Mouse (Mus musculus) forebrain, embryonic 16.5 days (tissue): ENCODE measurements at regions not wholly inside any gene's neighbourhood (a gene's known extent, or its start where the extent isn't known, plus 50 kb on each side); places are given as distances from the start of the nearest gene placed in this dataset.

Source experiments
- ATAC-seq: fragments of 200-750 bp; cut with Nextera tagmentation; 2 replicates; pipeline ENCODE4 v1.8.0; 2017; ENCODE audit warnings: mild to moderate bottlenecking, moderate library complexity
- H3K27ac ChIP-seq: fragments of 300-500 bp; sonication (generic); 2 replicates; pipeline ENCODE4 v1.5.1; 2014; ENCODE audit warnings: low read length, control low read depth
- H3K27me3 ChIP-seq: fragments of 300-500 bp; sonication (generic); replicated peaks from 2 replicates; pipeline ENCODE4 v1.6.1; 2014; ENCODE audit warnings: low read length; ENCODE audit not compliant: control insufficient read depth, insufficient read depth
- H3K36me3 ChIP-seq: fragments of 300-500 bp; sonication (generic); 2 replicates; pipeline ENCODE4 v1.6.1; 2014; ENCODE audit not compliant: control insufficient read depth, insufficient read depth
- H3K4me1 ChIP-seq: fragments of 300-500 bp; sonication (generic); replicated peaks from 2 replicates; pipeline ENCODE4 v1.6.1; 2014; ENCODE audit warnings: low read length; ENCODE audit not compliant: control insufficient read depth, insufficient read depth
- H3K4me2 ChIP-seq: fragments of 300-500 bp; sonication (generic); 2 replicates; pipeline ENCODE4 v1.6.1; 2014; ENCODE audit warnings: mild to moderate bottlenecking, low read length, control low read depth
- H3K4me3 ChIP-seq: fragments of 300-500 bp; sonication (generic); replicated peaks from 2 replicates; pipeline ENCODE4 v1.5.1; 2014; ENCODE audit warnings: mild to moderate bottlenecking, low read length, control low read depth
- H3K9ac ChIP-seq: fragments of 300-500 bp; sonication (generic); replicated peaks from 2 replicates; pipeline ENCODE4 v1.6.1; 2014; ENCODE audit warnings: low read depth, low read length, control low read depth
- H3K9me3 ChIP-seq: fragments of 300-500 bp; sonication (generic); 2 replicates; pipeline ENCODE4 v1.6.1; 2016; ENCODE audit warnings: low read length; ENCODE audit not compliant: control insufficient read depth
- WGBS: fragments of 180-500 bp; shearing (Covaris S2); extraction: QIAGEN DNeasy Blood & Tissue Kit; methylation state at CpG from one replicate; pipeline ENCODE4 v1.1.7; 2014; 5-methylcytosine and 5-hydroxymethylcytosine counted together

DNA sequence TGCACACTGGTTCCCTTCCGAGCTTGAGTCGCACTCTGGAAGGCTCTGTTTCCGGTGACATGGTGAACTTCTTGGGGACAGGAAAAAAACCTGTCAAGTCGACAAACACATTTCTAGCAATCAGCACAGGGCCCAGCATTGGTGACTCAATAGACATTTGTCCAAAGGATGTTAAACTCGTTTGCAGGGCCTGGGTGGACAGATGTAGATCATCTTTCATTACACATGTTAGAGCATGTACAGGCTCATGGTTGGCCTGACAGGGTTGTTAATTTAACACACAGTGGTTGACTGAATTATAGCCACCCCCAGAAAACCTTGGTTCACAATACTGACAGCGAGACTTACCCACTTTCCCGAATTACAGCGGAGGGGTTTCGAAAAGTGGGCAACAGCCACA lies 288.6 kb upstream of the Zfp64 start:
- H3K9me3 ChIP-seq = no peaks in the 10 kb centered on the region
- H3K4me2 ChIP-seq = no peak overlapping the region
- 89% methylated on average over 9 of the region's 9 CpGs for WGBS
- H3K36me3 ChIP-seq = no peaks in the 10 kb centered on the region
- no peaks in the 10 kb centered on the region for H3K27me3 ChIP-seq
- no peak for ATAC-seq
- H3K4me3 ChIP-seq = no peak overlapping the region
- no peak overlapping the region for H3K27ac ChIP-seq
- no peaks in the 10 kb centered on the region for H3K4me1 ChIP-seq
- no peak overlapping the region for H3K9ac ChIP-seq

GRCm38 (mm10) chr2:169237856-169238255 lies 282.5 kb upstream of the Zfp64 start:
- Histone ChIP-seq H3K4me1 (no peaks in the 10 kb centered on the region), H3K4me2 (no peak overlapping the region), H3K4me3 (no peak overlapping the region), H3K27ac (no peak overlapping the region), H3K9me3 (no peaks in the 10 kb centered on the region), H3K9ac (no peak overlapping the region), H3K27me3 (no peaks in the 10 kb centered on the region), H3K36me3 (no peaks in the 10 kb centered on the region)
- no peak for ATAC-seq
- 83% methylated on average over 4 of the region's 4 CpGs for WGBS

DNA sequence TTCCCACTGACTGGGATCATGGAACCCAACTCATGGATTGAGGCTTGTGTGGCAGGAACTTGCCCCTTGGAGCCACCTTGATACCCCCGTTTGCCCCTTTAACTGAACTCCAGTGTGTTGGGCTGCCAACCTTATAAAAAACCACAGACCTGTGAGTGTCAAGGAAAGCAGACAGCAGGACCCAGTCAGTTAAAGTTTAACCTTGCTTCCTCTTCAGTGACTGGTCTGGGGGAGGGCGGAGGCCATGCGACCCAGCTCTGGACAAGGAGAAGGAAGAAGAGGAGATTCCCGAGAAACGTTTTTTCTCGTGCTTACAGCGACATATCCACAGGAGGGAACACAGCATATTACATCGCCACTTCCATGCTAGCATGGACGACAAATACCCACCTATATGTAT lies 281.9 kb upstream of the Zfp64 start:
- H3K27ac ChIP-seq = no peak overlapping the region
- ATAC-seq = no peak
- H3K27me3 ChIP-seq = no peaks in the 10 kb centered on the region
- no peaks in the 10 kb centered on the region for H3K9me3 ChIP-seq
- no peak overlapping the region for H3K9ac ChIP-seq
- H3K4me2 ChIP-seq = no peak overlapping the region
- 93% methylated on average over 9 of the region's 9 CpGs for WGBS
- H3K4me1 ChIP-seq = no peaks in the 10 kb centered on the region
- H3K4me3 ChIP-seq = no peak overlapping the region
- no peaks in the 10 kb centered on the region for H3K36me3 ChIP-seq

- Histone ChIP-seq H3K4me3 (no peak overlapping the region), H3K9ac (no peak overlapping the region), H3K4me2 (no peak overlapping the region), H3K27ac (no peak overlapping the region), H3K36me3 (no peaks in the 10 kb centered on the region), H3K4me1 (no peaks in the 10 kb centered on the region), H3K9me3 (no peaks in the 10 kb centered on the region), H3K27me3 (no peaks in the 10 kb centered on the region)
- ATAC-seq = no peak
- 87% methylated on average over 11 of the region's 11 CpGs for WGBS
Measured at GRCm38 (mm10) chr2:169234368-169235070, 279.1 kb upstream of the Zfp64 start.

DNA sequence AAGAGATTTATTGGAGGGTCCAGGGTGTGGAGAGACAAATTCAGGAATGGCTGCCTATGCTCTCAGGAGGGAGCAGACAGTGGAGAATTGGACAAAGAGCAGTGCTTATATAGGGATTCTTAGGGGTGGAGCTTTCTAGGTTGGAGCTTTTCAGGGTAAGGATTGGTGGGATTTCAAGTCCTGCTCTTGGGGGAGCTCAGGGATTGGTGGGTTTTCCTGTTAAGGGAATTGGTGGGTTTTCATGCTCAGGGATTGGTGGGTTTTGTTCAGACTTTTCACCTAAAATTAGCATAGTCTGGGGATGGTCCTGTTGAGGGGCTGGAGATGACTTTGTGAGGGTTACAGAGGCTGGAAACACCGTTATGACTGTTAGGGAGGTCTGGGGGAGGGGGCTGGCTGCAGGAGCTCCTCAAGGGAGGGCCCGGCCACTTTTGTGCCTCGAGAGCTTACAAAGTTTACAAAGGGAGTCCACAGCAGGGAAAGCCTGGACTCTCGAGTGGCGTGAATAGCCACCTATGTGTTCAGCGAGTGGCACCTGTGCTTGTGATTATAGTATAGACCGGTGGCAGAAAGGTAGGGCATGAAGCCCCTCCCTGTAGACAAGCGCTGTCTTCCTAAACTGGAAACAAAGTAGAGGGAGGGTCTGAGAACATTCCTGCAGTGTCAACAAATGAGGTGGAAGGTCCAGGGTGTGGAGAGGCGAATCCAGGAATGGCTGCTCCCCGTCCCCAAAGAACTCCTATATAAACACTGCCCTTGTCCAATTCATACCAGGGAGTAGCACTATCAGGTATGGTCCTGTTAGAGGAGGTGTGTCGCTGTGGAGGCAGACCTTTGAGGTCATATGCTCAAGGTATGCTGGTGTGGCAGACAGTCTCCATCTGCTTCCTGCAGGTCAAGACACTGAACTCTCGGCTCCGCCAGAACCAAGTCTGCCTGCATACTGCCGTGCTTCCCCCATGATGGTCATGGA lies 278.1 kb upstream of the Zfp64 start:
- H3K9me3 ChIP-seq = no peaks in the 10 kb centered on the region
- ATAC-seq = no peak
- no peak overlapping the region for H3K9ac ChIP-seq
- H3K27ac ChIP-seq = no peak overlapping the region
- no peaks in the 10 kb centered on the region for H3K27me3 ChIP-seq
- H3K4me1 ChIP-seq = no peaks in the 10 kb centered on the region
- no peak overlapping the region for H3K4me2 ChIP-seq
- H3K36me3 ChIP-seq = no peaks in the 10 kb centered on the region
- H3K4me3 ChIP-seq = no peak overlapping the region
- WGBS = 74% methylated on average over 14 of the region's 14 CpGs

- WGBS = 81% methylated on average over 8 of the region's 8 CpGs
- H3K9me3 ChIP-seq = no peaks in the 10 kb centered on the region
- H3K9ac ChIP-seq = no peak overlapping the region
- H3K27ac ChIP-seq = no peak overlapping the region
- no peaks in the 10 kb centered on the region for H3K36me3 ChIP-seq
- no peak overlapping the region for H3K4me2 ChIP-seq
- H3K4me1 ChIP-seq = no peaks in the 10 kb centered on the region
- H3K4me3 ChIP-seq = no peak overlapping the region
- ATAC-seq = no peak
- no peaks in the 10 kb centered on the region for H3K27me3 ChIP-seq
Measured at GRCm38 (mm10) chr2:169222264-169222663, 266.9 kb upstream of the Zfp64 start.

GRCm38 (mm10) chr2:169221141-169221540 lies 265.8 kb upstream of the Zfp64 start:
- no peak for ATAC-seq
- WGBS = 74% methylated on average over 7 of the region's 7 CpGs
- Histone ChIP-seq H3K27ac (no peak overlapping the region), H3K9ac (no peak overlapping the region), H3K27me3 (no peaks in the 10 kb centered on the region), H3K4me2 (no peak overlapping the region), H3K4me3 (no peak overlapping the region), H3K4me1 (no peaks in the 10 kb centered on the region), H3K36me3 (no peaks in the 10 kb centered on the region), H3K9me3 (no peaks in the 10 kb centered on the region)

DNA sequence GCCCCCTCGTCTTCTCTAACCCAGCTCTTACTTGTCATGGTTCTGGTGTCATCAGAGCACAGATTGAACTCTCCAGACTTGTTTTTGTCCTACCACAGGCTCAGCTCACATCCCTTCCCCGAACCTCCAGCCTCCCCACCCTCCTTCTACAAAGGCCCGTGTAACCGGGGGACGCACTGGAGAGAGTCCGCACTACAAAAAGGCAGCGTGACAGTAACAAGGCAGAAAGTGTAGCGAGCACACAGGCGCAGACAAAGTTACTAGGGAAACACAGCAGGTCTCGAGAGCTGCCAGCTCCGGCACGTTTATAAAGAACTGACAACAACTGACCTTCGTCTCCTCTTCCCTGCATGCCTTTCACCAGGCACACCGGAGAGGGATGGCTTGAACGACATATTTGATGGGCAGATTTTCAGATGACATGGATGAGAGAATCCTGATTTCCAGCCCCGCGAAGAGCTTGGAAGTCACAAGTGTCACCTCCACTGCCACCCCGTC lies 260.2 kb upstream of the Zfp64 start:
- WGBS = 72% methylated on average over 18 of the region's 18 CpGs
- H3K36me3 ChIP-seq = no peaks in the 10 kb centered on the region
- no peak overlapping the region for H3K4me3 ChIP-seq
- no peak overlapping the region for H3K9ac ChIP-seq
- no peaks in the 10 kb centered on the region for H3K27me3 ChIP-seq
- H3K27ac ChIP-seq = no peak overlapping the region
- H3K4me1 ChIP-seq = no peaks in the 10 kb centered on the region
- no peak overlapping the region for H3K4me2 ChIP-seq
- no peaks in the 10 kb centered on the region for H3K9me3 ChIP-seq
- no peak for ATAC-seq

GRCm38 (mm10) chr2:169214396-169214795 lies 259.0 kb upstream of the Zfp64 start:
- Histone ChIP-seq H3K4me1 (no peaks in the 10 kb centered on the region), H3K9ac (no peak overlapping the region), H3K36me3 (no peaks in the 10 kb centered on the region), H3K4me2 (no peak overlapping the region), H3K27ac (no peak overlapping the region), H3K27me3 (no peaks in the 10 kb centered on the region), H3K4me3 (no peak overlapping the region), H3K9me3 (no peaks in the 10 kb centered on the region)
- WGBS = 84% methylated on average over 1 of the region's 1 CpGs
- ATAC-seq = no peak
